Mouse (Mus musculus) forebrain, embryonic 15.5 days (tissue): ENCODE results near the gene Cbarp. TPM values are rescaled to one million over a fixed set of nuclear protein-coding genes. Genes with fewer than 3 reads are reported as not detected.

Experiments used
- ATAC-seq: fragments of 200-750 bp; cut with Nextera tagmentation; replicated peaks from 2 replicates; pipeline ENCODE4 v1.8.0; 2017; ENCODE audit warnings: mild to moderate bottlenecking, moderate TSS enrichment, moderate library complexity
- H3K27ac ChIP-seq: fragments of 300-500 bp; sonication (generic); replicated peaks from 2 replicates; pipeline ENCODE4 v1.5.1; 2015; ENCODE audit warnings: mild to moderate bottlenecking, inconsistent platforms
- H3K27me3 ChIP-seq: fragments of 300-500 bp; sonication (generic); 2 replicates; pipeline ENCODE4 v1.6.1; 2015; ENCODE audit warnings: inconsistent platforms
- H3K36me3 ChIP-seq: fragments of 300-500 bp; sonication (generic); 2 replicates; pipeline ENCODE4 v1.6.1; 2015; ENCODE audit warnings: mild to moderate bottlenecking, inconsistent platforms
- H3K4me1 ChIP-seq: fragments of 300-500 bp; sonication (generic); 2 replicates; pipeline ENCODE4 v1.6.1; 2015; ENCODE audit warnings: inconsistent platforms
- H3K4me2 ChIP-seq: fragments of 300-500 bp; sonication (generic); replicated peaks from 2 replicates; pipeline ENCODE4 v1.6.1; 2015; ENCODE audit warnings: mild to moderate bottlenecking, inconsistent platforms
- H3K4me3 ChIP-seq: fragments of 300-500 bp; sonication (generic); 2 replicates; pipeline ENCODE4 v1.5.1; 2015; ENCODE audit warnings: mild to moderate bottlenecking, inconsistent platforms
- H3K9ac ChIP-seq: fragments of 300-500 bp; sonication (generic); replicated peaks from 2 replicates; pipeline ENCODE4 v1.6.1; 2015; ENCODE audit warnings: mild to moderate bottlenecking, inconsistent platforms
- H3K9me3 ChIP-seq: fragments of 300-500 bp; sonication (generic); 2 replicates; pipeline ENCODE4 v1.6.1; 2016; ENCODE audit warnings: inconsistent platforms
- WGBS: fragments of 180-500 bp; shearing (Covaris S2); methylation state at CpG from one replicate; pipeline ENCODE4 v1.1.7; 2015; ENCODE audit warnings: mixed read lengths; 5-methylcytosine and 5-hydroxymethylcytosine counted together
- polyA plus RNA-seq: library from polyadenylated mRNA; unstranded; fragments of >200 nt; fragmentation: Nextera tagmentation; extraction: Ambion mirVana; gene quantifications from 2 replicates; pipeline ENCODE4 v1.2.1, GENCODE M21; 2015

The Cbarp gene
- polyA plus RNA-seq, 1 experiment from 2014 or later, result 39.5 TPM

GRCm38 (mm10) chr10:80137626-80138552 is 2.7 kb downstream of the Cbarp start:
- H3K9ac ChIP-seq, result peak overlapping the region; percentile 83
- peak overlapping the region; percentile 89 for H3K4me2 ChIP-seq
- H3K4me3 ChIP-seq, result peak overlapping the region; percentile 76
- H3K36me3 ChIP-seq, result peaks cover 25% of the 10 kb centered on the region
- ATAC-seq, result no peak
- H3K27ac ChIP-seq, result peak overlapping the region; percentile 89
- peaks cover 60% of the 10 kb centered on the region for H3K4me1 ChIP-seq
- no peaks in the 10 kb centered on the region for H3K9me3 ChIP-seq
- 1% methylated on average over 33 of the region's 33 CpGs for WGBS
- H3K27me3 ChIP-seq, result no peaks in the 10 kb centered on the region

GRCm38 (mm10) chr10:80136952-80137625 is 3.5 kb downstream of the Cbarp start:
- peak overlapping the region; percentile 83 for H3K9ac ChIP-seq
- no peaks in the 10 kb centered on the region for H3K9me3 ChIP-seq
- peak overlapping the region; percentile 76 for H3K4me3 ChIP-seq
- H3K4me1 ChIP-seq, result peaks cover 59% of the 10 kb centered on the region
- ATAC-seq, result no peak
- no peaks in the 10 kb centered on the region for H3K27me3 ChIP-seq
- WGBS, result 4% methylated on average over 29 of the region's 29 CpGs
- peak overlapping the region; percentile 89 for H3K27ac ChIP-seq
- H3K4me2 ChIP-seq, result peak overlapping the region; percentile 89
- peaks cover 33% of the 10 kb centered on the region for H3K36me3 ChIP-seq

DNA sequence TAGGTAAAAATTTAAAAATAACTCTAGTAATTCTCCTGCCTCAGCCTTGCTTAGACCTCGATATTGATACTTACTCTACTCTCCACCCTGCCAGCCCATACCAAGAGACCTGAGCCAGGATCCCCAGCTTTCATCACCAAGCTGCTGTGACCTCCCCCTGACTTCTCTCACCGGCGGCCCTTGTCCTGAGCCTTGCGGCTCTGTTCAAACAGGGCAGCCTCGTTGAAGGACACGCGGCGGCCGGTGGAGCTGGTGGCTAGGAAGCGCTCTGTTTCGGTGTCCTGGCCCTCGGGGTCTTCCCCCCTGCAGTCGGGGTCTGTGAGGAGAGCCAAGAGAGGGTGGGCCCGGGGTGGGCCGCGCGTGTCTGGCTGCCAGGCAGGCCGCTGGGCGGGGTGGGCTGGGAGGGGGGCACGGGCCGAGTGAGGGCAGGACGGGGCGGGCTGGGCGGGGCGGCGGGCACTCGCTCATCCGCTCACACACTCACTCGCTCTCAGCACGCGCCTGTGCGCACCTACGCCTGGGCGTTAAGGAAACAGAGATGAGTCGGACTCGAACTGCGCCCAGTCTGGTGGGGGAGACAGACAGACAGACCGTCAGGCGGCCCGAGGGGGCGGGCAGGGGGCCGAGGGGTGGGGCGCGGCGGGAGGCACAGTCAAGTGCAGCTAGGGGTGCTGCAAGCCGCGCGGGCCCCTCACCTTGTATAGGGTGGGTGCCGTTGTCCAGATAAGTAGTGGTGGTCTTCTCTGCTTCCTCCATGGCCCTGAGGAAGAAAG is 4.3 kb downstream of the Cbarp start:
- no peak for ATAC-seq
- no peaks in the 10 kb centered on the region for H3K27me3 ChIP-seq
- 18% methylated on average over 48 of the region's 49 CpGs for WGBS
- H3K4me2 ChIP-seq, result peak overlapping the region; percentile 89
- H3K36me3 ChIP-seq, result peaks cover 39% of the 10 kb centered on the region
- peaks cover 60% of the 10 kb centered on the region for H3K4me1 ChIP-seq
- no peaks in the 10 kb centered on the region for H3K9me3 ChIP-seq
- peak overlapping the region; percentile 89 for H3K27ac ChIP-seq
- H3K4me3 ChIP-seq, result peak overlapping the region; percentile 76
- peak overlapping the region; percentile 83 for H3K9ac ChIP-seq

GRCm38 (mm10) chr10:80135641-80136040 is 5.0 kb downstream of the Cbarp start:
- 92% methylated on average over 1 of the region's 1 CpGs for WGBS
- Histone ChIP-seq H3K9ac (no peak overlapping the region), H3K27ac (no peak overlapping the region), H3K4me2 (no peak overlapping the region), H3K36me3 (peaks cover 45% of the 10 kb centered on the region), H3K27me3 (no peaks in the 10 kb centered on the region), H3K4me1 (peaks cover 57% of the 10 kb centered on the region), H3K4me3 (no peak overlapping the region), H3K9me3 (no peaks in the 10 kb centered on the region)
- ATAC-seq, result no peak

DNA sequence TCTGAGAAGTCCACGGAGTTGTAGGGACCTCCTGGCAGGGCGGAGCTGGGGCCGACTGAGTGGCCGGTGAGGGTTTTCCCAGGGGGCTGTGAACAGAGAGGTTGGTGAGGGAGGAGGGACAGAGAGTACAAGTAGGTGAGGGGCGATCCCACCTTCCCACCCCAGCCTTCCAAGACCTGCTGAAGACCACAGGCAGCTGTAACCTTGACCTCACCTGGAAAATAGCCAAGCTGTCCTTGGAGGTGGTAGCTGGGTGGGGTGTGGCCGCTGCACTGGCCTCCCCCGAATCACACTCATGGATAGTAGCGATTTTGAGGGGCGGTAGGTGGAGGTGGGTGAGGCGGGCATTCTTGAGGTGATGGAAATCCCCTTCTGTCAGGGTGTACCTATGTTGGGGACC is 5.5 kb downstream of the Cbarp start:
- Histone ChIP-seq H3K4me1 (peaks cover 54% of the 10 kb centered on the region), H3K27ac (no peak overlapping the region), H3K9ac (no peak overlapping the region), H3K4me2 (no peak overlapping the region), H3K36me3 (peaks cover 50% of the 10 kb centered on the region), H3K9me3 (no peaks in the 10 kb centered on the region), H3K27me3 (no peaks in the 10 kb centered on the region), H3K4me3 (no peak overlapping the region)
- ATAC-seq, result no peak
- WGBS, result 89% methylated on average over 10 of the region's 10 CpGs

DNA sequence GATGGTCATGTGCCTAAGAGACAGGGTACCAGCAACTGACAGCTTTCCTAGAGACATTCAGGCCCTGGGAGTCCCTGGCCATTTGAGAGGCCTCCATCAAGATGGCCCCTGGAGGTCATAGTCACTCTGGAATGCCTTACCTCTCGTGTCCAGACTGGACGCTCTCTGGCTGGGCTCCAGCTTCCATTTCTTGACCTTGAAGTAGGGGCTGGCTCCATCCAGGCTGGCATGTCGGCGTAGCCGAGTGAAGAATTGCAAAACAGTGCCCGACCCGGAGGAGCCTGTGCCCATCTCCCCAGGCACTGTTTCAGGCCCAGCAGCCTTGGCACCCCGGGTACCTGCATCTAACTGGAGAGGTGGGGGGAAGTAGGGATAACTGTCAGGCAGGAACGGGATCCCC is 6.2 kb downstream of the Cbarp start:
- peaks cover 58% of the 10 kb centered on the region for H3K36me3 ChIP-seq
- H3K27me3 ChIP-seq, result no peaks in the 10 kb centered on the region
- peaks cover 51% of the 10 kb centered on the region for H3K4me1 ChIP-seq
- H3K9ac ChIP-seq, result no peak overlapping the region
- no peak for ATAC-seq
- H3K4me3 ChIP-seq, result no peak overlapping the region
- H3K9me3 ChIP-seq, result no peaks in the 10 kb centered on the region
- WGBS, result 89% methylated on average over 9 of the region's 9 CpGs
- H3K4me2 ChIP-seq, result no peak overlapping the region
- H3K27ac ChIP-seq, result no peak overlapping the region

- ATAC-seq, result no peak
- H3K4me1 ChIP-seq, result peaks cover 44% of the 10 kb centered on the region
- WGBS, result 62% methylated on average over 8 of the region's 8 CpGs
- no peak overlapping the region; the same call in 1 of the 2 replicates for H3K27ac ChIP-seq
- H3K27me3 ChIP-seq, result no peaks in the 10 kb centered on the region
- no peak overlapping the region for H3K9ac ChIP-seq
- H3K4me3 ChIP-seq, result no peak overlapping the region
- H3K4me2 ChIP-seq, result no peak overlapping the region
- peaks cover 68% of the 10 kb centered on the region for H3K36me3 ChIP-seq
- H3K9me3 ChIP-seq, result no peaks in the 10 kb centered on the region
These were observed 7.3 kb downstream of the Cbarp start for GRCm38 (mm10) chr10:80133226-80133849.

DNA sequence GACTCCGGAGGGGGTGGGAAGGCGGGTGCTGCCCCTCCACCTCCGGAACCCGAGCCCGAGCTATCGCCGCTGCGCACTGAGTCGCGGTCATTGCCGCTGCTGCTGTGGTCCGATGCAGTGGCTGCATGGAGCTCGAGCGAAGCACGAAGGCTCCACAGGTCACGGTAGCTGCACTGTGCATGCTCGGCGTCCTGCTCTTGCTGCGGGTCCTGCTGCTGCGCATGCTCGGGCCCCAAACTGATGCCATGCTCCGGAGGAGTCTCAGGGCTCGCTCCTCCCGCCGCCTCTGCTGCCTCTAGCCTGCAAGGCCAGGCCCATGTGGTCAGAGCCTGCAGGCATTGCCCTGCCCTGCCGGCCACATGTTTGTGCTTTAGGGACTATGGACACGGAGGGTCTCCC is 8.7 kb downstream of the Cbarp start:
- no peak for ATAC-seq
- Histone ChIP-seq H3K9ac (peak overlapping the region; percentile 17; the same call in 1 of the 2 replicates), H3K4me1 (peaks cover 30% of the 10 kb centered on the region), H3K4me3 (peak overlapping the region; percentile 13; the same call in 1 of the 2 replicates), H3K4me2 (peak overlapping the region; percentile 17), H3K27me3 (no peaks in the 10 kb centered on the region), H3K27ac (no peak overlapping the region), H3K36me3 (peaks cover 82% of the 10 kb centered on the region), H3K9me3 (no peaks in the 10 kb centered on the region)
- WGBS, result 37% methylated on average over 27 of the region's 27 CpGs

DNA sequence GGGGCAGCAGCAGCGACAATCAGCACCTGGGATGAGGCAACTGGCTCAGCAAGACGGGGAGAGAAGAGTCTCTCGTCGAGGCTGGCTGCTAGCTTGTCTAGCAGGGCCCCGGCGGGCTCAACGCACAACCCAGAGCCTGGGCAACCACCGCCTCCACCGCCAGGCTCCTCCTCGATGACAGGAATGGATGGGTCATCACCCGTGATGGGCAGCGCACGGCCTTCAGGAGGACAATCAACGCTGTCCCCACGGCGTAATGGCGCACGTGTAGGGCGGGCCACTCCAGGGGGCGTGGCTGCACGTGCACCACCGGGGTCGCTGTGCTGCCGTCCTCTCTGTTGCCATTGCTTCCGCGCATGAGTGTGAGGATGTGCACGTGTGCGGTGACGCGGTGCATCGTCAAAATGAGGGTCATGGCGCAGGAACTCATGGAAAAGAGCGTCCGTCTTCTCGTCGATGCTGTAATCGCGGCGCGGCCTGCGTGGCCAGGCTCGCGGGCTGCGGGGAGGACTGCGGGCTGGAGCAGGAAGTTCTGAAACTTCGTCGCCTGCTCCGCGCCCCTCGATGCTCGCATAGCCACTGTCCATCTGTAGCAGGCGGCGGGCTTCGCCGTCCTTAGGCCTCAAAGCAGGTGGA is 9.2 kb downstream of the Cbarp start:
- H3K4me1 ChIP-seq, result peaks cover 25% of the 10 kb centered on the region

DNA sequence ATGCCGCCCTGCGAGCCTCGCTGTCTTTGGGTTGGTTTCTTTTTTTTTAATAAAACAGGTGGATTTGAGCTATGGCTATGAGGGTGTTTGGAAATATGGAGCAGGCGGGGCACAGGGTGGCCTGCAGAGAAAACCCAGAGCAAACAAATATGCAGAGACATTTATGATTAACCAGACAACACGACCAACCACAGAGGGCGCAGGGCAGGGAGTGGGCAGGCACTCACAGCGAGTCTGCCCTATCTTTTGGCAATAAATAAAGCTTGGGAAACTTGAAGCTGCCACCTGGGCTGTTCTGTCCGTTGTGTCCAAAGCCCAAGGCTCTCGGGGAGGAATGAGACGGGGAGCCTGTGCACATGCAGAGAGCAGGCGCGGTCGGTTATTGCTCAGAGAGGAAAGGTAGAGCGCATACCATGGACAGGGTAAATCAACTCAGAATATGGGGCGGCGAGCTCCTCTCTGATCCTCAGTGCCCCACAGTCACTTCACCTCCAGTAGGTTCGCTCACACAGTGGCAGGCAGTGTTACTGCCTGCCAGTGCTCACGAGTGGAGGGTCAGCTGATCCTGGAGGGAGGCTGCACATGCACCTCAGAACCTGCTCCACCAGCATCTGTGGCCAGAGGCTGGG is 10.1 kb downstream of the Cbarp start:
- H3K4me3 ChIP-seq, result no peak overlapping the region
- no peak for ATAC-seq
- H3K36me3 ChIP-seq, result peaks cover 89% of the 10 kb centered on the region
- no peak overlapping the region for H3K4me2 ChIP-seq
- no peaks in the 10 kb centered on the region for H3K9me3 ChIP-seq
- 85% methylated on average over 18 of the region's 18 CpGs for WGBS
- 0 out of 2 replicates have a peak overlapping the region, but pooled peaks have one; percentile 16 for H3K27ac ChIP-seq
- no peak overlapping the region for H3K9ac ChIP-seq
- H3K27me3 ChIP-seq, result no peaks in the 10 kb centered on the region
- peaks cover 21% of the 10 kb centered on the region for H3K4me1 ChIP-seq

More for the DNA sequence above, 9.2 kb downstream of the Cbarp start:
- Histone ChIP-seq H3K4me2 (peak overlapping the region; percentile 17), H3K36me3 (peaks cover 87% of the 10 kb centered on the region), H3K9me3 (no peaks in the 10 kb centered on the region), H3K4me3 (peak overlapping the region; percentile 13), H3K9ac (peak overlapping the region; percentile 17; the same call in 1 of the 2 replicates), H3K27ac (0 out of 2 replicates have a peak overlapping the region, but pooled peaks have one; percentile 16), H3K27me3 (no peaks in the 10 kb centered on the region)
- peak; percentile 36; the same call in 1 of the 2 replicates for ATAC-seq
- 17% methylated on average over 55 of the region's 55 CpGs for WGBS
